Mouse (Mus musculus) skeletal muscle tissue, adult 2 months (tissue): ENCODE data around the gene Ift81.

Source experiments
- DNase-seq: peaks from one replicate; pipeline ENCODE4 v3.0.0-alpha.2; 2012; ENCODE audit warnings: low read depth, low spot score

The Ift81 gene

DNA sequence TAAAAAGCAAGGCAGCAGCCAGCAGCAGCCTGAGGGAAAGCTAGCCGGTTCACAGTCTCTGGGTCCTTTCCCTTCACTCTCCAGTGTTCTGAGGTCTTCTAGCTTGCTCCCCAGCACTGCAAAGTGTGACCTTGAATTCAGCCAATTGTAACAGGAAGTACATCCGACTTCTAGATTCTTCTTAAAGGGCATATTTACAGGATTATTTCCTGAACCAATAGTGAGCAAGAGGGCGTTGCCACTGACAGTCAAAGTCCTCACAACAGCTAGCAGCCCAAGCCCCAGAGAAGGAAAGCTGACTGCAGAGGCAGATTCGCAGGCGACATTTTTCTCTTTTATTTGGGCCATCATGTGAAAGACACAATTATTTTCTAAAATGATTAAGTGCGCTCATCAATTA, 65.6 kb downstream of the Ift81 start:
- DNase-seq, result no peak

DNA sequence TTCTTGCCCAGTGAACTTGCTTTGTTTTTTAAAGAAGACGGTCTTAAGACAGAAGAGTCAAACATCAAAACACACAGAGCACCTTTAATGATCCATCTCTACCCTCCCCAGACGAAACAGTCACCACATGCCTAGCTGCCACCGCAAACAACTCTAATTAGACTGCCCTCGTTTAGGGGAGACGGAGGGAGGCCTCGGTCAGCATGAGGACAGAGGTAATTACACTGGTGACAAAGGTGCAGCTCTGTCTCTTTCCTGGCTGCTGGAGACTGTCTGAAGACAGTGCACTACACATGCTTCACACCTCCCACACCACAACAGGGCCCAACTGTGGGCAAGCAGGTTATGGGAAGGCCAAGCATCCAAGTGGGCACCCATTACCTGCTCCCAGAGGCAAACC, 66.5 kb downstream of the Ift81 start:
- no peak for DNase-seq

DNA sequence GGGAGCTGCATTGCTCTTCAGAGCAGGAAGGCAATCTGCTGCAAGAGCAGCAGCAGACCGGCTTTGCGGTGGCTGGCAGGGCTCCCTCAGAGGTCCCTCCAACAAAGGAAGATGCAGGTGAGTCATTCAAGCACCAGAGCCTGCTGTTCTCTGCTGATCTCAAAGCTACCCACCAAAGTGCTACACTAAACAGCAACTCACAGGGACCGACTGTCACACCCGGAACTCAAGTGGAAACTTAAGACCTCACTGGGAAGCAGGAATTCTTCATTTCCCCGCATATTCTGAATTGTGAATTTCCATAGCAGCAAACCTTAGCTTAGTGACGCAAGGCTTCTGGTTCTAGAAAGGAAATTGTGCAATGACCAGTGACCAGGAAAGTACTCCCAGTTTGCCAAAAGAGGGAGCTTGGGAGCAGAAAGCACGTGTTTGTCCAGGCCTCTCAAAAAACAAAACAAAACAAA, 67.0 kb downstream of the Ift81 start:
- DNase-seq, result peak; percentile 63

DNA sequence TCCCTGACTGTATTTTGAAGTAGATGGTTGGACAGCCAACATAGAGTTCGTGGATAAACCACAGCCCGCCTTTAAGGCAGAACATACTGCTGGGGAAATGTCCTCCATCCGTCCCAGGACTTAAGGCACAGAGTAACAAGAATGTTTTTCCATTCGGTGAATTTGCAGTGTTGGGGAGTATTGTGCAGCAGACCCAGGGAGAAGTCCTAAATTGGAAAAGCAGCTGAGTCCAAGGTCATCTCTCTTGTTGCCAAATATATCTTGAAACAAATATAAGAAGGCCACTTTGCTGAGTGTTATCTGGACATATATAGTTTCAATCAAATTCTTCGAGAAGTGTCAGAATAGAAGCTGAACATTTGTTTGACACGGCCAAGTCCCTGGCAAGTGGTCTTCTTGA, 70.9 kb downstream of the Ift81 start:
- no peak for DNase-seq

DNA sequence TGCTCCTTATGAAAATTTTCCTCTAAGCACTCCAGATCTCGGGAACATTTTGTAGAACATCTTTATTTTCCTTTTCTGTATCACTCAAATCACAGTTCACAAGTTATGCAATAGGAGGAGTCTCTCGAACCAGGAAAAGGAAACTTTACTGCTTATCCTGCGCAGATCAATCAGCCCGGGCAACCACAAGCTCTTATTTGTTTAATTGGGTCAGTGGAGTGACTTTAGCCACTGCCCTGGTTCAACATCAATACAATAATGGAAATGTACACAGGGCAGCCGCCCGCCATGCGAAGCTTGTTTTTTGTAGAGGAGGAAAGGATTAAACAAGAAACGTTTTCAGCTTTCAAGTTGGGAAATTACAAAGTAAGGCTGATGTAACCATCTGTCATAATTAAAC, 72.4 kb downstream of the Ift81 start:
- no peak for DNase-seq

DNA sequence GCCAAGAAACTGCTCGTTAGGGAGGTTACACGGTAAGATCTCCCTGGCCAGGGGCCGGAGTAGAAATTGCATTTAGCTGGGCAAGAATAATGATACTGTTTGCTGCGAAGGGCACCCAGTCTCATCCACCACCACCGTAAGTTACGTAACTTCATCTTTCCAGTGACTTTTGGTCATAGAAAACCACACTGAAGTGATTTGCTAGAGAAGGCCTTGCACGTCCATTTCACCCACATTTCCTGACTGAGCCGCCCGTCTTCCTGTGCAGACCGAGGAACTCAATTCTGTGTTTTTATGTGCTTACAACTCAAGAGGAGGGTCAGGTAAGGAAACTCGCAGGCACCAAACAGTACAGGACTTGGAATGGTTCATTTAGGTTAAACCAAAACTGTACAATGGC, 76.2 kb downstream of the Ift81 start:
- no peak for DNase-seq

DNA sequence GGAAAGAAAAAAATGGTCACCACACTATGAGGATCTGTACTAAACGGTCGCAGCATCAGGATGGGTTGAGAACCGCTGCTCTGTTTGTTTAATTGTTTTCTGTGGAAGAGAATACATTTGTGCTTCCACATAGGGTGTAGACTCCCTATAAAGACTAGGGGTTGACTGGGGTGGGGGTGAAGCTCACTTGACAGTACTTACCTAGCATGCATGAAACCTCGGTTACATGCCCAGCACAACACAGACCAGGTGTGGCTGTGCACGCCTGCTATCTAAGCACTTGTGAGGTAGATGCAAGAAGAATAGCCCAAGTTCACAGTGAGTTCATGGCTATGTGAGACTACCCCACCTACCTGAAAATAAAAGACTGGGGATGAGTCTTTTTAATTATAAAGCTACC, 76.7 kb downstream of the Ift81 start:
- DNase-seq, result no peak

DNA sequence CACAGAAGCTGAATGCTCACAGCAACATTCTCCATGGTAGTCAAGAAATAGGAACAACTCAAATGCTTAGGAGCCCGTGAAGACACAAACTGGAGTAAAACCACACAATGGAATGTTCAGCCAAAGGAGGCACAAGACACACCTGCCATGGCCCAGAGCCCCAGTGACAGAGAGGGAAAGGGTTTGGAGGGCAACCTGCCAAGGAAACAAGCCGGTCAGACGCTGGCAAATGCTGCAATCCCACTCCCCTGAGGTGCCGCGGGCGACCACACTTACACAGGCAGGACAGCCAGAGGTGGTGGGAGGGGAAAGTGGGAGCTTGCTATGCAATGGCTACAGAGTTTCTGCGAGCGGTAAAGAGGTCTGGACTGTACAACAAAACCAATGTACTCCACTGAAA, 80.4 kb downstream of the Ift81 start:
- DNase-seq, result no peak

DNA sequence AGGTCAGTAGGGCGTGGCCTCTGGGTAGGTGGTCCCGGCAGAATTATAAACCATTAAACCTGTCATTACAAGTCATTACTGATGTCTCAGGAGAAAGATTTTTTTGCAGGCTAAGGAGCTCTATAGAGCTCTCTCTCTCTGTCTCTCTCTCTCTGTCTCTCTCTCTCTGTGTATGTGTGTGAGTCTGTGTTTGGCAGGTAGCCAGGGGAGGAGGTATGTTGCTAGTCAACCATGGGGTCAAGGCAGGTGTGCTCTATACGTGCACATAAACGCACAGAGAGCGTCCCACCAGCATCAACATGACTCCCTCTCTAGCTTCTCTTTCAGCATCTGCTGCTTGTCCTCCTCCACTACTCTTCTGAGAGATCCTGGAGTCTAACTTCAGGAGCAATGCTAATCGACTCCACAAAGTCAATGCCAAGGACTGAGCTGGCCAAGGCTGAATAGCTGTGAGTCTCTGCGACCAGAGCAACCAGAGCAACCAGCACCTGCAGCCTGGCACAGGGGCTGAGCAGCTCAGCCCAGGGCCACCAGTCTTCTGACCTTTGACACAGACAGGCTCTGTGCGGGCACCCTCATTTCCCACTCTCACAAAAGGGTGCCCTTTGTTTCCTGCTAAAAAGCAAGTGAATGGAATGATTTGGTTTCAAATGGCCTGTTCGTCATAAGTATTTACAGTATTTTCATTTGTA, 84.3 kb downstream of the Ift81 start:
- no peak for DNase-seq

DNA sequence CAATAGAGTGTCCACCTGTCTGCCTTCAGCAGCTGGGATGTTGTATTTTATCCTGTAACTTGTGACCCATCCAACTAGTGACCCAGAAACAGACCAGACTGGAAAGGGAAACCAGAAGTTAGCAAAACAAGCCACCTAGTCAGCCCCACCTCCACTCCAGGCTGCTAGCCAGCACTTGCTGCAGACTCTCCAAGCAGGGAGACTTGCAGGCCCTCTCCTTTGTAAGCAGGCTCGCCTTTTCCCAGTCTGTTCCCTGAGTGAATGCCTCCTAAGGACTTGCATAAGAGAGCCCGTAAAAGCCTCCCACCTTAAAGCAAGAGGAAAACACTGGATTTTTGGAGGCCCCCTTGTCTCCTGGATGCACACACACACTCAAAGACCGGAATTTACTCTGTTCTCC, 85.0 kb downstream of the Ift81 start:
- DNase-seq, result peak; percentile 57

DNA sequence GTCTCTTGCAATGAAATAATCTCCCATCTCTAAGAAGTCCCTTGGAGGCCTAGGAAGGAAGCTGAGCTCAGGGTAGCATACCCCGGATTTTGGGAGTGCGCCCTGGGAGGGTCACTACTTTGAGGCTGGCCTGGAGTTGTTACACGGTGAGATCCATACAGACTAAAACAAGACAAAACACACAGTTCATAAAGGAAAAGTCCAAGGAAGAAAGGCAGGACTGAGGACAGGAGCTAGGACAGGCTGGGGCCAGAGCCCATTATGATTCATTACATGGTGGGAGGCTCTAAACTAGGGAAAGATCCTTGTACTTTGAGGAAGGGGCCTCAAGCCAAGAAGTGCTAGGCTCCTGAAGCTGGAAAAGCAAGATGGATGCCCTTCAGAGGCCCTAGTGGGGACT, 85.7 kb downstream of the Ift81 start:
- DNase-seq, result no peak

DNA sequence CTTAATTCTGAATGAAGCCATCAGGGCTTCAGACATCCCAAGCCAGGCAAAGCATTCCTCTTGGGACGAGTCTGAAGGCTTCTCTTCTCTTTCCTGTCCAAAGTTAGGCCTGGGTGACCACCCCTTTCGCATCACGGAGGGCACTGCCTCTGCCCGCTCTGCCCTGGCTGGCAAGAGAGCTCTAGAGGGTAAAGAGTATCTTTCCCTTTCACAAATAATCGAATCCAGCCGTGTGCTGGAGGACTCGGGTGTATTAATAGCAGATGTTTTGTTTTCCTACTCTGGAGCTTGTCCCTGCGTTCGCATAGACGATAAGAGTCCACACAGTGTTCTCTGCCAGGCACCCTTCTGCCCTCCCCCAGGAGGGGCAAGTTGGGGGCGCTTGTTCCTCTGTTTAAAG, 86.6 kb downstream of the Ift81 start:
- DNase-seq, result no peak

DNA sequence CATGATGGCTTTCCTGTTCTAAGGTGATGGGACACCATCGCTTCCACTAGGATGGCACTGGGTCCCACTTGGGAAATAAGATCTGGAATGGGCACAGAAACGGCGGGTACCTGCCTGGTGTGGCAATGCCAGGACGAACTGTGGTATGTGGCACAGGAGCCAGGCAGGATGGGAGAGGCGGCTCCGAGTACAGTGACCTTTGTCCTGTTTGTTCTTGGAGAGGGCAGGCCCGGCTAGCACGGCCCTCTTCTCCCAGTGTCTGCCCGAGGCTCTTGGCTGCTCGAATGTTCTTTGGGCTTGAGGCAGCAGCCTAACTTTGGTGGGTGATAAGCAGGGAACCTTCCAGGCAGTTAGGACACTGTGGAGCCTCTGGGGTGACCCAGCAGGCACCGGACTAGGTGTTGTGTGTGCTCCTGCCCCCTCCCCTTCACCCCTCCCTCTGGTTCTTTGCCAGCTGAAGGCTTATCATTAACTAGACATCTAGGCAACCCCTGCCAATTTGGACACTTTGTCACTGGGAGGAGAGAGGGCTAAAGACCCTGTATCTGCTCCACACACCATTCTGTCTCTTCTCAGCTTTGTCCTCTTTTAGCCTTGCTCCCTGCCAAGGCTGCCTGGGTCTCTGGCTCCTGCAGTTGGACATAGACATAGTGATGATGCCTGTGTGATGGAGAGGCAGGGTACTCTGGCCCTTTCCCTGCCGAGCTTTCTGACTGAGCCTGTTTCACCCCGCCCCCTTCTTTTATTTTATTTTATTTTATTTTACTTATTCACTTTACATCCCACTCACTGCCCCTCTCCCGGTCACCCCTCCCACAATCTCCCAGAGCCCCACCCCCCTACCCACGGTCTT, 87.2 kb downstream of the Ift81 start:
- DNase-seq, result no peak

DNA sequence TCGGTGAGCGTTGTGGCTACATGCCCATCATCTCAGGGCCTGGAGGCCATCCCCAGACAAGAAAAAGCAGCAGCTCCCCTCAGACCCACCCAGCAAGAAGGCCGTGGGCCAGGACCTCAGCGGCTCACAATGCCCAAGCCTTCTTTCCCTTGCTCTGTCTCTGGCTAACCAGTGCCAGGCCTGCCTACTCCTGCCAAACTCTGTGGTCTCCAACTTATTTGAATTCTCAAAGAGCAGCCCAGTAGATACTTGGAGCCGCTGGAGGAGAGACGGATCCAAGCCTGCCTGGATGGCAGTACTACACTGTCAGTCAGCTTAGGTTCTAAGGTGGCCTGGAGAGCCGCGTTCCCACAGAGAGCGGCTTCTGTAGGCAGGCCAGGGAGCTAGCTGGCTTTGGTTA, 87.9 kb downstream of the Ift81 start:
- DNase-seq, result no peak

DNA sequence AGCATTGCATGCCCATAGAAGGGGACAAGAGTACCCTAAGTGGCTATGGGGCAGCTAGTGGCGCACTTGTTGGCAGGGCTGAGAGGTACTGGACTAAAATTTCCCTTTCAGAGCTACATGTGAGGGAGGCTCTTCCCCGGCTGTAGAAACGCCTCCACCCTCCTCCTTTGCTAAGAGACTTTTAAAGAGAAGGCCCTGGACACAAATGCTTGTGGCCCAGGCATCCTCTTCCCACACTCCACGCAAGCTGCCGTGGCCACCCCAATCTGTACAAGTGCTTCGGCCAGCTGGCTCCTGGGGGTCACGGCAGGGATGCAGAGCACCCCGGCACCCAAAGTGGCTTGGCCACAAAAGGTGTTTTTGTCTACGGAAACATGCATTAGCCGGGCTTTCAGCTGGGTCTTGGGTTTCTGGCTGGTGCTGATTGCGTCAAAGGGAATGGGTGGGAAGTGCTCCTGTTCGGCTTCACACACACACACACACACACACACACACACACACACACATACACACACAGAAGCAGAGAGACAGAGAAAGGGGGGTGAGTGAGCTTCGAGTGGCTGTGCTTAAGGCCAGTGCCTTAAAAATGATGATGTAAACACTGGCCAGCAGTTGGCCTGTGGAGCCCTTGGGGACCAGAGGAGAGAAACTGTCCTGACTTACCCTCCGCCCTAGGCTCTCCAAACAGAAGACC, 88.9 kb downstream of the Ift81 start:
- DNase-seq, result peak; percentile 59

DNA sequence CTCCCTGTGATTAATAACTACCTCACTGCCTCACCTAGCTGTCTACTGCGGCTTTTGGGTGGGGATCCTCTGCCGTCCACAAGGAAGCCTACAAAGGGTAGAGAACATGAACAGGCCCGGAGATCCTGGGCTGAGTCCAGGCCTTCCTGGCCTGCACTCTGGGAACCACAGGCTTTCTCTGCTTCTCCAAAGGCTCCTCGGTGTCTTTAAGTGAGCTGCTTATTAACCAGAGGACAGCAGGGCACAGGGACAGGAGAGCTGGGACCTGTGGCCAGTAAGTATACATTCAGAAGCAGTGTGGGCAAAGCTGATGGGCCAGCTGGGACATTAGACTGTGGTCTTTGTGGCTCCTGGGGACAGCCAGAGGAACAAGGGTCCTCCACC, 89.5 kb downstream of the Ift81 start:
- DNase-seq, result no peak

DNA sequence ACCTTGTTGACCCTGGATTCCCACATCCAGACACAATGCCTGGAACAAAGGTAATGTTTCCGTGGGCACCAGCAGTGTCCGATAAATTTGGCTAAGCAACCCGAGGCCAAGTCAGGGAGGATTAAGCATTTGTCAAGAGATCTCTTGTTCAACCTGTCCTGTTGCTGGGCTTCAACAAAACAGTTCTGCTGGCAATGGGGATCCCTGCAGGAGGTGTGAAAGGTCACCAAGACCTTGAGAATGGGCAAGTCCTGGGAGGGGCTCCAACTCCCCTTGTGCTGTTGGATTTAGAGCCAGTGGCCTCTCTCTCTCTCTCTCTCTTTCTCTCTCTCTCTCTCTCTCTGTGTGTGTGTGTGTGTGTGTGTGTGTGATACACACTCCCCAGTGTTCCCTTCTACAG, 90.1 kb downstream of the Ift81 start:
- DNase-seq, result no peak

DNA sequence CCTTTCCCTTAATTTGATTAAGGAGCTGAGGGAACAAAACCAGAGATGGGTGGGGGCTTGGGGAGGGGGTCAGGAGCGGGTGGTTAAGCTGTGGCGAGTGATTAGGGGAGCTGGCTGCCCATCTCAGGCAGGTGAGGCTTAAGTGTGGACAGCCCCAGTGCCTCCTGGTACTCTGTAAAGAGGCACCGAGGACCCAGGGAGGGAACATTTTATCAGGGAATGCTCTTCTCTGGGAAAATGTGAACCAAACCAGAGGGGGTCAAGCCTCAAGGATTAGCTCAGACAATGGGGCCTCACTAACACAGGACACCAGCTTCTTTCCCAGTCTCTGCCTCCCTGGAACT, 93.2 kb downstream of the Ift81 start:
- no peak for DNase-seq

DNA sequence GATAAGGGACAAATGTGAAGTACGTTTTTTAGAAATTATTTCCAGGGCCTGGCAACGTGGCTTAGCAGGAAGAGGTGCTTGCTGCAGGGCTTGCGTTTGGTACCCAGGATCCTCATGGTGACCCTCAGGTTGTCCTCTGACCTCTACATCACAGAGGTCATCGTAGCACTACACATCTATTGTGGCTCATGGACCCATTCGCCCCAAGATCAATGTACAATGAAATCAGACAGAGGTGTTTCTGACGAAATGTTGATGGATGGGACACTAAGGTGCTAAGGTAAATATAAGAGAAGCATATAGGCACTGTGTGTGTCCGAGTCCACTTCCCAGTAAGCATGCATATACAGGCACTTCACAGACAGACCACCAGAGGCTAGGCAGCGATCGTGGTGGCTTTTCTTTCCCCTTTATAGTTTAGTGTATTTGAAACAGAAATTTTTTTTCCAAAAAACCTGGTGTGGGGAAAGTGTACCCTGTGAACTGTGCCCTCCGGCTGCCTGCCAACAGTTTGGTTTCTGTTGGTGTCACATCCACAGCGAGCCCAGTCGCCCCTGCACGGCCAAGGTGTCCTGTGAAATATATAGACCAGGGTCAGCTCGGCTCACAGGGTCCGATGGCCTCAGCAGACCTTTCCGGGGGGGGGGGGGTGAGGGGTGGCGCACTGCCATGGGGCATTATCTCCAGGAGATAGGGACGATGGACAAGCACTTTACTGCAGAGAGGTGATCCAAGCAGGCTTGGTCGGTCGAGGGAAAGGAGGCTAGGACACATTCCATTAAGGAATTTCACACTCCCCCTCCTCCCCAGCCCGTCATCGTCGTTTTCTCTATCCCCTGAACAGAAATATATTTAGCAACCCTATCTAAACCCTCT, 93.8 kb downstream of the Ift81 start:
- no peak for DNase-seq

DNA sequence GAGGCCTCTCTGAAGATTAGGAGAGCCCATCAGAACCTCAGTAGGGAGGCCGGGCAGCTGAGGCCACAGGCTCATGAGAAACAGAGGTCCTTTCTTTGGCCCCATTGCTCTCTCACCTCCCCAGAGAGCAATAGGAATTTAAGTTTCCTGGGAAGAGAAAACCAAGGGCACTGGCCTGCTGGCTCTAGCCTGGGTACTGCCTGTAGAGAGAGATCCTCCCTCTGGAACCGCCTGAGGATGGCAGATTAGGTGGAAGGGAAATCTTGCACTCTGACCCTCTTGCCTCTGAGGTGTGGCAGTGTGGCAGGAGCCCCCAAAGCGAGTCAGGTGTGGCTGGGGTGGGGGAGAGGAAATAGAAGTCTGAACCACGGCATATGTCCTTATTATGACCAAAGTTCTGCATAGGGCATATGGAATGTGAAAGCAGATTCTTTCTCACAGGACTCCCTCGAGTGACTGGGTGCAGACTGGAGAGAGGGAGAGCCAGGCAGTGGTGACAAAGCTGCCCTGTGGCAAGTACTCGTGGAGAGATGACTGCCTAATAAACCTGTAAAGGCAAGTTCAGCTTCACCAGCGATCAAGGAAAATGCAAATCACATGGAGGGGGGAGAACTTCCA, 95.2 kb downstream of the Ift81 start:
- DNase-seq, result no peak

DNA sequence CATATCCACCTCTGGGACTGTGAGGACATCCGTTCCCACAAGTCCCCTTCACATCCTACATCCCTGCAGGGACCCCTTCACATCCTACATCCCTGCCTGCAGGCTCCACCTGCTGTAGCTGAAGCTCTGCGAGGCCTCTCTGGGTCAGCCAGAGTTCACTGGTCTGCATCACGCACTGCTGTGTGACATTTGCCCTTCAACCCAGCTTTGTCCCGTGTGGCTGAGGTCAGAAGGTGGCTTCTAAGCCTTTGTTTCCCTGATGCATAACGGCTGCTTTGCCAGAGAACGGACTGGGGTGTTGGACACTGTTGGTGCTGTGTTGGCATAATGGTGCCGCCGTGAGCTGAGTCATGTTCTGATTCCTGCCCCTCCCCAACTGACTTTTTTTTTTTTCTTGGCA, 96.1 kb downstream of the Ift81 start:
- no peak for DNase-seq
